Mouse (Mus musculus) embryonic facial prominence, embryonic 13.5 days (tissue): ENCODE measurements around the gene Get4. TPM values are rescaled to one million over a fixed set of nuclear protein-coding genes. Genes with fewer than 3 reads are reported as not detected.

Source experiments
- ATAC-seq: fragments of 200-750 bp; cut with Nextera tagmentation; 2 replicates; pipeline ENCODE4 v1.8.0; 2017; ENCODE audit warnings: low read depth; ENCODE audit not compliant: insufficient number of reproducible peaks, insufficient read depth, low FRiP score, low TSS enrichment
- H3K27ac ChIP-seq: fragments of 300-500 bp; sonication (generic); 2 replicates; pipeline ENCODE4 v1.5.1; 2015; ENCODE audit warnings: moderate library complexity, mild to moderate bottlenecking, inconsistent platforms
- H3K27me3 ChIP-seq: fragments of 300-500 bp; sonication (generic); 2 replicates; pipeline ENCODE4 v1.6.1; 2015; ENCODE audit warnings: mild to moderate bottlenecking, inconsistent platforms
- H3K36me3 ChIP-seq: fragments of 300-500 bp; sonication (generic); 2 replicates; pipeline ENCODE4 v1.6.1; 2015; ENCODE audit warnings: mild to moderate bottlenecking, inconsistent platforms
- H3K4me1 ChIP-seq: fragments of 300-500 bp; sonication (generic); 2 replicates; pipeline ENCODE4 v1.6.1; 2015; ENCODE audit warnings: inconsistent platforms
- H3K4me2 ChIP-seq: fragments of 300-500 bp; sonication (generic); 2 replicates; pipeline ENCODE4 v1.6.1; 2015; ENCODE audit warnings: moderate library complexity, mild to moderate bottlenecking, inconsistent platforms
- H3K4me3 ChIP-seq: fragments of 300-500 bp; sonication (generic); 2 replicates; pipeline ENCODE4 v1.5.1; 2015; ENCODE audit warnings: mild to moderate bottlenecking, inconsistent platforms
- H3K9ac ChIP-seq: fragments of 300-500 bp; sonication (generic); 2 replicates; pipeline ENCODE4 v1.6.1; 2015; ENCODE audit warnings: mild to moderate bottlenecking, inconsistent platforms
- H3K9me3 ChIP-seq: fragments of 300-500 bp; sonication (generic); 2 replicates; pipeline ENCODE4 v1.6.1; 2016; ENCODE audit warnings: inconsistent platforms
- WGBS: fragments of 180-500 bp; shearing (Covaris S2); methylation state at CpG from one replicate; pipeline ENCODE4 v1.1.7; 2015; ENCODE audit warnings: mixed read lengths; 5-methylcytosine and 5-hydroxymethylcytosine counted together
- polyA plus RNA-seq: library from polyadenylated mRNA; unstranded; fragments of >200 nt; fragmentation: Nextera tagmentation; extraction: Ambion mirVana; gene quantifications from 2 replicates; pipeline ENCODE4 v1.2.1, GENCODE M21; 2015

Gene Get4
- 137 and 160 TPM in 2 replicates for polyA plus RNA-seq

DNA sequence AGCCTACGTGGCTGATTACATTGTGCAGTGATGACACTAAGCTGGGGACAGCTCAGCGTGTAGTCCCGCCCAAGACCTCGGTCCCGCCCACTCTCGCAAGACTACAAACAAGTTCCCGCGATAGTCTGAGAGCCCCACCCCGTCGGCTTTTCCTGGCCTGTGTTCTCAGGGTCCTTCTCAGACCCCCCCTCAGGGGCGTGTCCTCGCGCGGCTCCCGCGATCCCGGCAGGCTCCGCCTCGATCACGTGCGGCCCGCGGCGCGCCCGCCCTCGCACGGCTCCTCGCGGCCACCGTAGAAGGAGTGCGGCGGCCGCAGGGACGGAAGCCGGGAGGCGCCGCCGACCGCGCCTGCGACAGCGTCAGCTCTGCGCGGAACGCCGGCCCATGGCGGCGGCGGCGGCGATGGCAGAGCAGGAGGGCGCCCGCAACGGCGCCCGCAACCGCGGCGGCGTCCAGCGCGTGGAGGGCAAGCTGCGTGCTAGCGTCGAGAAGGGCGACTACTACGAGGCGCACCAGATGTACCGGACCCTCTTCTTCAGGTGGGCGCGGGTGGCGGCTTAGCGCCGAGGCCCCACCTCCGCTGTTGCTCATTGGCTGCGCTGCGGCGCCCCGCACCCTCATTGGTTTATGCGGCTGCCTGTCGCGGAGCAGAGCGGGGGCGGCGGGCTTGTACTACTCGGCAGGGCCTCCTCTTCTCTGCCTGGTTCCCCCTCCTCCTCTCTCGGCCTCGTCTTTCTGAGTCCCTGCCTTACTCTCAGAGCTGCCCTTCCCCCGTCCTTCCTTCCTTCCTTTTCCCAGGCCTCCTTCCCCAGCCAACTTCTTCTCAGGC lies at the start of gene Get4:
Get4 (plus strand) TSS at position 244 of the 829 bp plus-strand sequence.
- under 1% methylated on average over 89 of the region's 90 CpGs for WGBS
- ATAC-seq = peak; percentile 96
- peak within 1 kb of the TSS; percentile 92 for H3K27ac ChIP-seq

DNA sequence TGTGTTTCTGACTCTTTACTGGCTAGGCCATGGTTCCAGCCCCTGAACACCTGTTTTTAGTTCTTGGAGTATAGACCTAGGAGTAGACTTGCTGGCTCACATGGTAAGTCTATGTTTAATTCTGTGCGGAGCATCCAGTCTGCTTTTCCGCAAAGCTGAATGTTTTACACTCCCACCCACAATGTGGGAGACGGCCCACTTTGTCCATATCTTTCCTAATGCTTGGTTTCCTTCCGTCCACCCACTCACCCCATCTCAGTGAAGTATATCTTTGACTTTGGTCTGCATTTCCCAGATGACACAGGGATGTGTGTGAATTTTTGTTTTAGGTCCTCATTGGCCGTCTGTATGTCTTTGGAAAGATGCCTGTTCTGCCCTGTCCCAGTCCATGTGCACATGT lies 48.8 kb upstream of the Get4 start:
- H3K9me3 ChIP-seq = no peaks in the 10 kb centered on the region
- no peak for ATAC-seq

More for the DNA sequence above, at the start of gene Get4:
- Histone ChIP-seq H3K9me3 (no peaks in the 10 kb centered on the region), H3K36me3 (peaks cover 48% of the 10 kb centered on the region), H3K9ac (peak within 1 kb of the TSS; percentile 93), H3K27me3 (no peaks in the 10 kb centered on the region), H3K4me2 (peak within 1 kb of the TSS; percentile 94), H3K4me1 (peaks cover 28% of the 10 kb centered on the region), H3K4me3 (peak within 1 kb of the TSS; percentile 83)

DNA sequence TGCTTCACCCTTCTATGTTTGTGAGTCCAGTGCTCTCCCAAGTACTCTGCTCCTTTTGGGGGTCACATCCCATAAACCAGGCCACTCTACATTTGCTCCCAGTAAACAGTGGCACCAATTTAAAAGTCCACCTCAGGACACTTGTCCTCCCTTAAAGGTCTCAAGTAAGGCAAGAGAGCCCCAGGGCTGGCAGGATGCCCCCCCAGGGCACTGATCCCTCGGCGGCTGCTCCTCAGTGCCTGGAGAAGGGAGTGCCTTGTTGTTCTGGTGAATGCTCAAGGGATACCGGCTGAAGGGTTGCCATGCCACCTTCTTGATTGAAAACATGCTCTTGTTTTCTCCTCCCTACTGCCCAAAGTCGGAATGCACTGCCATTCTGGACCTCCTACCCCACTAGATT lies 46.0 kb upstream of the Get4 start:
- Histone ChIP-seq H3K27ac (no peak overlapping the region), H3K4me1 (peaks cover 33% of the 10 kb centered on the region), H3K4me2 (no peak overlapping the region), H3K27me3 (no peaks in the 10 kb centered on the region), H3K9ac (no peak overlapping the region), H3K9me3 (no peaks in the 10 kb centered on the region), H3K36me3 (peaks cover 22% of the 10 kb centered on the region), H3K4me3 (no peak overlapping the region)
- ATAC-seq = no peak
- WGBS = 40% methylated on average over 4 of the region's 4 CpGs

More for the DNA sequence above, 48.8 kb upstream of the Get4 start:
- Histone ChIP-seq H3K27ac (no peak overlapping the region), H3K4me1 (peaks cover 36% of the 10 kb centered on the region), H3K4me2 (no peak overlapping the region), H3K4me3 (no peak overlapping the region), H3K27me3 (no peaks in the 10 kb centered on the region), H3K9ac (no peak overlapping the region), H3K36me3 (no peaks in the 10 kb centered on the region; the same call in 1 of the 2 replicates)
- WGBS = 84% methylated on average over 5 of the region's 5 CpGs

DNA sequence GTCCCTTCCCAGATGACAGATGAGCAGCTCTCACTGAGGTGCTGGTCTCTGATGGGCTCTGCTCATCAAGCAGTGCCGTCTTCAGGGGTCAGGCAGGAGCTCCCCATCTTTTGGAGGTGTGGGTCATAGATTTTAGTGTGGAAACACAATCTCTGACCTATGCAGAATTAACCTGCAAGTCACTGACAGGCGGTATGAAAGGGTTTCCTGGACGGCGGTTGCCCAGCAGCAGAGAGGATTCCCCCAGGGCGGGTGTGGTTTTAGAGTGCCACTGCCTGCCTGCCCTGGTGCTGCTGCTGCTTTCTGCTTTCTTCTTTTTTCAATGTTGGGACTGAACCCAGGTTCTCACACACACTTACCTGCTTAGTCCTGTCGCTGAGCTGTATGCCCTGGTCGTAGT lies 45.6 kb upstream of the Get4 start:
- Histone ChIP-seq H3K9ac (no peak overlapping the region), H3K27ac (no peak overlapping the region), H3K4me2 (0 out of 2 replicates have a peak overlapping the region, but pooled peaks have one; percentile 2), H3K4me1 (peaks cover 29% of the 10 kb centered on the region), H3K36me3 (peaks cover 22% of the 10 kb centered on the region), H3K4me3 (no peak overlapping the region), H3K27me3 (no peaks in the 10 kb centered on the region), H3K9me3 (no peaks in the 10 kb centered on the region)
- 59% methylated on average over 7 of the region's 7 CpGs for WGBS
- ATAC-seq = no peak

DNA sequence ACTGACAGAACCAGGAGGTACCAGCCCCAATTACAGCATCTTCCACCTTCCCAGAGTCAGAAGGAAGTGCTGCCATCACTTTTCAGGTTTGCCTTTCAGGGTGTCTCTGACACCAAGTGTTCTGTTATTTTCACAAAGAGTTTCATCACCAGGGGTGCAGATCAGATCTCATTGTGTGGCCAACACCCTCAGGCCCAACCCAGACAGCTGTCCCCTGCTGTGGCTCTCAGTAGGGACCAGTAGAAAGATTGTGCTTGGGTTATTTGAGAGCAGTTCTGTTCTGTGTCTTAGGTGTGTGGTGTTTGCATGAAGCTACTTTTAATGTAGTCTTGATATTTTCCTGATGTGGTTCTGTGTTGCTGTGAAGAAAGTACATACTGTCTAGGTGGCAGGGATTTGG lies 43.9 kb upstream of the Get4 start:
- no peak for ATAC-seq
- Histone ChIP-seq H3K4me1 (peaks cover 18% of the 10 kb centered on the region), H3K27me3 (no peaks in the 10 kb centered on the region), H3K4me3 (no peak overlapping the region), H3K9ac (no peak overlapping the region), H3K36me3 (peaks cover 31% of the 10 kb centered on the region), H3K4me2 (no peak overlapping the region), H3K27ac (no peak overlapping the region), H3K9me3 (no peaks in the 10 kb centered on the region)

DNA sequence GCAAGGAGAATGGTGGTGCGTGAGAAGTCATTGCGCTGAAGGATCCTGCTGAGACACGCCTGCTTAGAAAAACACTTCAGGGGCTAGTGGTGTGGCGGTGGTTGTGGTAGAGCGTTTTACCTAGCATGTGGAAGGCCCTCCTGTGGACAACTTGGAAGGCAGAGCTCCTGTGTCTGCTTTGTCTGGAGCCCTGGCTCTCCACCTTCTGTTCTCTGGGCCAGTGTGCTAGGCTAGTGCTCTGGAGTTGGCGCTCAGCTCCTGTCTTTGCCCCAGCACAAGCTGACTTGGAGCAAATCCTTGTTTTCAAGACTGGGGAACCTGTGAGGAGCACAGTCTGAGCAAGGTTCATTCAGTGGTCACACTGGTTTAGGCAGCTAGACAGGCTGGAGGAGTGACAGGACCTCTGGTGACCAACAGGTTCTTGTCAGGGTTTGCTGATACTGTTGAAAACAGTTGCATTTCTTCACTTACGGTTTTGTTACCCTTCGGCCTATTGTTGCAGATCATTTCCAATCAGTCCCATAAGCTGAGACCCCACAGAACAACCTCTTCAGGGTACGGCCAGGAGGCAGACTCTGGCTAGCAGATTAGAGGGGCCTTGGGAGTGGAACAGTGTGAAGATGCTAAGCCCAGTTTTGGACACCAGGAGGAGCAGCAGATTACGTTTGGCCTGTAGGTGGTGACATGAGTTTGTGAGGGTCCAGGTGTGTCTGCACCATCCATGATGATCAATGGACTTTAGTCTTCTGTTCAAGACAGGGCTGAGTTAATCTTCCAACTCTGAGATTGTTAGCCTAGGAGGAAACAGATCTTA lies 43.0 kb upstream of the Get4 start:
- Histone ChIP-seq H3K4me2 (no peak overlapping the region), H3K4me3 (no peak overlapping the region), H3K27ac (no peak overlapping the region), H3K36me3 (peaks cover 31% of the 10 kb centered on the region), H3K27me3 (no peaks in the 10 kb centered on the region), H3K4me1 (peaks cover 18% of the 10 kb centered on the region), H3K9me3 (no peaks in the 10 kb centered on the region), H3K9ac (no peak overlapping the region)
- no peak for ATAC-seq
- WGBS = 89% methylated on average over 10 of the region's 10 CpGs

DNA sequence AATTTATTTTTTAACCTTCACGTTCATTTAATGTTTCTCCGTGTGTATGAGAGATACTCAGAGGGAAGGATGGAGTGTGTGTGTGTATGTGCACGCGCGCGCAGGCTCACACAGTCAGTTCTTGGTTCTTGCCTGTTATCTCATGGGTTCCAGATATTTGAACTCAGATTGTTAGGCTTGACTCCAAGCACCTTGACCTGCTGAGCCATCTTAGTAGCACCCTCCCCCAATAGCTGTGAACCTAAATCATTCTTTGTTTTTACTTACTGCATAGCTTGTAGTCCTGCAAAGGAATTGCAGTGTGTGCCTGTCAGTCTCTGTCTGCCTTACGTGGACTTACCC lies 42.5 kb upstream of the Get4 start:
- no peak overlapping the region for H3K9ac ChIP-seq
- WGBS = 96% methylated on average over 7 of the region's 7 CpGs
- H3K4me1 ChIP-seq = peaks cover 18% of the 10 kb centered on the region
- ATAC-seq = no peak
- no peak overlapping the region for H3K27ac ChIP-seq
- no peak overlapping the region for H3K4me2 ChIP-seq
- H3K4me3 ChIP-seq = no peak overlapping the region
- peaks cover 31% of the 10 kb centered on the region for H3K36me3 ChIP-seq
- no peaks in the 10 kb centered on the region for H3K9me3 ChIP-seq
- no peaks in the 10 kb centered on the region for H3K27me3 ChIP-seq

DNA sequence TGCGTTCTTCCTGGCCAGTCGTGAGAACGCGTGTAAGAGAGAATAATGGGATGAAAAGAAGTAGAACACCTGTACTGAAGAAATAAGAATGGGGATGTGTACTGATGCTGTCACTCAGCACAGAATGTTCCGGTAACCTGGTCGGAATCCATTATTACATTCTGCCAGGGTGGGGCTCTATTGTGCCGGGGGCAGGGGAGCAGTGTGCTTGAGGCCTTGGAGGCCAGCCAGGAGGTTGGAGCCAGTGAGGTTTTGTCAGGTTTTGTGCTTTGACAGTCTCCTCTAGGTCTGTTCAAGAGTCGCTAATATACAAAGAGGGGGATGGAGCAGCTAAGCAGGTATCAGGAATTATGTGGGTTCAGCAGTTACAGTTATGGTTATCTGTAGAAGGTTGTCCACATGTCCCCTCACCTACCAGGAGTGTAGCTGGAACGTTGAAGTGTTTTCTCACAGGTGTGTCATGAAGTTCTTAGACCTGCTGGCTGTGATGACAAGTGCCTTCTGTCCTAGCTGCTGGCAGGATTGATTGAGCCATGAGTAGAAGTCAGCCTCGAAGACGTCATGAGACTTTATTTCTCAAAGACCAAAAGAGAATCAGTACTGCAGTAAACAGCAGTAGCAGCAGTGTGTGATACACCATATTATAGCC lies 40.3 kb upstream of the Get4 start:
- no peaks in the 10 kb centered on the region for H3K27me3 ChIP-seq
- H3K9ac ChIP-seq = no peak overlapping the region
- H3K4me1 ChIP-seq = no peaks in the 10 kb centered on the region
- WGBS = 90% methylated on average over 11 of the region's 11 CpGs
- no peak overlapping the region for H3K4me2 ChIP-seq
- no peak for ATAC-seq
- H3K36me3 ChIP-seq = peaks cover 51% of the 10 kb centered on the region
- no peak overlapping the region for H3K27ac ChIP-seq
- H3K9me3 ChIP-seq = no peaks in the 10 kb centered on the region
- H3K4me3 ChIP-seq = no peak overlapping the region

DNA sequence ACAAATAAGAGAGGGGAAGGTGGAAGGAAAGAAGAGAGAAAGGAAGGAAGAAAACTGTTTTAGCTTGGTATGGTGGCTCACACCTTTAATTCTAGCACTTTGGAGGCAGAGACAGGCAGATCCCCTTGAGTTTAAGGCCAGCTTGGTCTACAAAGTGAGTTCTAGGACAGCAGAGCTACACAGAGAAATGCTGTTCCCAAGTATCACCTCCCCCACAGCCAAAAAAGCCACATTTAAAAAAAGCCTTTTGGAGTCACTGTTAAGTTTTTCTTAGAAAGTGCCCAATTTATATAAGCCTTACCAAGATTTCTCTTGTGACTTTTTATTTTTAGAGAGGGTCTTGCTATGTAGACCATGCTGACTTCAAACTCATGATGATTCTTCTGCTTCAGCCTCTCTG lies 37.8 kb upstream of the Get4 start:
- H3K27ac ChIP-seq = no peak overlapping the region
- H3K36me3 ChIP-seq = peaks cover 50% of the 10 kb centered on the region
- H3K4me2 ChIP-seq = no peak overlapping the region
- no peaks in the 10 kb centered on the region for H3K27me3 ChIP-seq
- no peak for ATAC-seq
- no peaks in the 10 kb centered on the region for H3K4me1 ChIP-seq
- H3K9ac ChIP-seq = no peak overlapping the region
- no peaks in the 10 kb centered on the region for H3K9me3 ChIP-seq
- no peak overlapping the region for H3K4me3 ChIP-seq

DNA sequence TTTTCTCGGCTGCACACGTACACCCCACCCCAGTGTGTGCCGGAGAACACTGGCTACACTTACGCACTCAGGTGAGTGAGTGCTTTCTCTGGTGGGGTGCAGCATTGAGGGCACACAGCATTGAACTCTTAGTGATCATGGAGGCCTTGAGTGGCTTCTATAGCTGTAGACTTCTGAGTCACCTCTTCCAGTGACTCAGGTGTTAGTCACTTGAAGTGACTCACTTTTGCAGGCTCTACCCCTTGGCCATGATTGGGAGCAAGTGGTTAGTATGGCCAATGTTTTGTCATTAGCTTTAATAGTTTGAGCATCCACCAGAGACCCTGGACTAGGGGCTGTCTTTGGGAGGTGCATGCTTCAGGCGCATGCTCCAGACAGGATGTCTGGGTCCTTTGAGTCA lies 36.9 kb upstream of the Get4 start:
- no peaks in the 10 kb centered on the region for H3K27me3 ChIP-seq
- H3K9me3 ChIP-seq = no peaks in the 10 kb centered on the region
- H3K9ac ChIP-seq = no peak overlapping the region
- H3K4me1 ChIP-seq = no peaks in the 10 kb centered on the region
- H3K4me2 ChIP-seq = no peak overlapping the region
- 95% methylated on average over 5 of the region's 5 CpGs for WGBS
- peaks cover 49% of the 10 kb centered on the region for H3K36me3 ChIP-seq
- no peak overlapping the region for H3K4me3 ChIP-seq
- no peak for ATAC-seq
- H3K27ac ChIP-seq = no peak overlapping the region

DNA sequence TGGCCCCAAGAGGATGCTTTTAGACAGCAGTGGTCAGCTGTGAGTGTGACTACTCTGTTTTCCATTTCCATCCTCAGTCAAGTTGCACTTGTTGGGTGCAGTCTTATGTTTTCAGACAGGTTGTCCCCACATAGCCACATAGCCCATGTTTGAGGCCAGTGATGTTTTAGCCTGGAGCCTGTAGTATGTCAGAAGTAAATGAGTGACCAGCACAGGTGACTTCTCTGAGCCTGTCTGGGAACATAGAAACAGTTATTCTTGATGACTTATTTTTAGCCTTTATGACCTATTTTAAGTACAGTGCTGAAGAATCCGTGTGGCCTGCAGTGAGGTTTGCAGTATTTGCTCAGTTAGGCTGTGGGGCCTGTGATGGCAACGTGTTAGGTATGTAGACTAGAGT lies 36.0 kb upstream of the Get4 start:
- Histone ChIP-seq H3K4me1 (no peaks in the 10 kb centered on the region), H3K4me3 (no peak overlapping the region), H3K9ac (no peak overlapping the region), H3K4me2 (no peak overlapping the region), H3K27ac (no peak overlapping the region), H3K9me3 (no peaks in the 10 kb centered on the region), H3K27me3 (no peaks in the 10 kb centered on the region), H3K36me3 (peaks cover 47% of the 10 kb centered on the region)
- ATAC-seq = no peak
- 82% methylated on average over 2 of the region's 2 CpGs for WGBS
